Mouse (Mus musculus) cerebellum, adult 8-10 months (tissue): ENCODE measurements around the gene Casc3.

Experiments used
- DNase-seq: peaks from one replicate; pipeline ENCODE4 v3.0.0; 2022

The Casc3 gene

GRCm38 (mm10) chr11:98773635-98774295 is 30.9 kb upstream of the Casc3 start:
- peak; percentile 99 for DNase-seq

DNA sequence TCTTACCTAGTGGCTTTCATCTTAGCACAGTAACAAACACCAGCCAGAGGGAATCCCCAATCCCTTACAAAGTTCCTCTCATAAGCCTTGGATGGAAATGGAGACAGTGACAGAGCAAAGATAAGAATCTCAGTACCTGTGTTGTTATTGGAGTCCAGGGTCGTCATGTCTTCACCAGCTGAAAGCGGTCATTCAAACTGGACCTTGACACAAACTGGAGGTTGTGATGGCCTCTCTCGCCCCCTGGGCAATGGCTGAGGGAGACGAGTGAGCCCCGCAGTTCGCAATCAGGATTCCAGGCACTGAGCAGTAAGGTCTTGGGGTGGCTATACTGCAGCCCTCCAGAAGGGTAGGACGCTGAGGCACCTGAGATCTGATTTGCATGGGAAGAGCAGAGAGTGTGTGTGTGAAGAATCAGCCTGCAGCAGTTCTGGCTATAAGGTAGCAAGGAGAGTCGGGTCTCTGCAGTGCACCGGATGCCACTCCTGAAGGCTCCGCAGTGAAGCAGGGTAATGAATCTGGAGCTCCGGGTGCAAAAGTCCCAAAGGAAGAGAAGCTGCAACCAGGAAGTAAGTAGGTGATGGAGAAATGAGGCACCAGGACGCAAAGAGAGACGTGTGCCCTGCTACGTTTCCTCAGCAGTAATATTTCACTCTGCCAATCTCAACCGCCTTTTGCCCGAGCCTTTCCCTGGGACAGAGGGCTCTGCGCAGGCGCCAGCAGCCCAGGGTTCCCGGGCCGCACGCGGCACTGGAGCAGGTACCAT is 29.9 kb upstream of the Casc3 start, which contains the start of gene Nr1d1:
Nr1d1 (minus strand) TSS at position 752 of the 766 bp plus-strand sequence.
- DNase-seq: no peak

DNA sequence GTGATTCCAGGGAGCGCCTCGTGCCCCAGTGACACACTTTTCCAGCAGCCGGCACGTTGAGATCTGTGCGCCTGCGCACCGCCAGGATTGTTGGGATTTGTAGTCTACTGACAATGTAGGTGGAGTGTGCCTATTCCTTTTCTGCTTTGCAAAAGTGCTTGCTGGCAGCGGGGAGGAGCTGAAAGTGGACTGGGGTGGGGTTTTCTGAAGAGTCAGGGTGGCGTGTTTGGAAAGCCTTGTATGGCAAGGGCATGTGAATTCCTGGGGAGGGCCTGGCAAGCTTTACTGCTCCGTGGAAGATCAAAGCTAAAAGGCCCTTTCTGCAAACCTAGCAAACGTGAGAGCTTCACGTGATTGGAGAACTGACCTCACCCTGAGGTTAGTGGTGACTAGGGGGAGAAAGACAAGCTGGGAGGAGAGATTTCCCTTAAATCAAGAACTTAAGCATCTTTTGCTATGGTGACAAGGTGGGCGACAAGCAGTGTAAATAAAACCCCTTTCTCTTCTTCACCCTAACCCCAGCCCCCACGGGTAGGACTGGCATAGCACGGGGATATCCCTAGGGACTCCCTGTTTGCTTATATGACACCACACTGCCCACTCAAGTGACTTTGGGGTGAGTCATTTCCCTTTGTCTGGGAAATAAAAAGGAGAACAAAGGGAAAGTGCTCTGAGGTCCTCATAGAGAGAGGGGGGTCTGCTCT is 29.2 kb upstream of the Casc3 start:
- DNase-seq: peak; percentile 99

DNA sequence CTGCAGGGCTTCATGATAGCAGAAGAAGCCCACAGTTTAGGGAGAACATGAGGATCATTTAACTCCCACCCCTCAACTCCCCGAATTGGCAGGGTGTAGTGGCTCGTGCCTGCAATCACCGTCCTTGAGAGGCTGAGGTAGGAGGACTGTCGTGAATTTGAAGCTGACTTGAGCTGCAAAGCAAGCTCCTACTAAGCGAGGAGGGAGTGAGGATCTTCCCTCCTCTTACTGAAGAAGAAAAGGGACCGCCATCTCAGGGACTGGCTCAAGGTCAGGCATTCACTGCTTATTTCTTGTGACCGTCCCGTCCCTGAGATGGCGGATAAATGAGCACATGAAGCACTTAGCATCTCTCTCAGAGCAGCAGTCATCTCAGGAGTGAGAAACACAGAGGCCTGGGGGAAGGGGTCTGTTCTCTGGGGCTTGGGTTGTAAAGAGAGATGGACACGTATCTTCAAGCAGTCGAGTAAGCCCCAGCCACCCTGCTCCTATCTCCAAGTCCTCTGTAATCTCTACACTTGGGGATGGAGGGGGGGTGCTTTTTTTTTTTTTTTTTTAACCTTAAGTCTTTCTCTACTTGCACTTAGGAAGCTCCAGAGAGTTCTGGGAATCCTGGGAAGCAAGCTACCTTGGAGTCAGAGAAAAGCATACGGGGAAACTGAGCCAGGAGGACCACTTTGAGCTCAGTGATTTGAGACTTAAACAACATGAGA is 28.5 kb upstream of the Casc3 start:
- DNase-seq: no peak

GRCm38 (mm10) chr11:98776843-98777590 is 27.7 kb upstream of the Casc3 start:
- no peak for DNase-seq

GRCm38 (mm10) chr11:98777888-98778287 is 26.8 kb upstream of the Casc3 start:
- DNase-seq: no peak

GRCm38 (mm10) chr11:98781851-98782512 is 22.7 kb upstream of the Casc3 start:
- no peak for DNase-seq

- DNase-seq: no peak
These were observed 22.0 kb upstream of the Casc3 start for GRCm38 (mm10) chr11:98782651-98783235.

DNA sequence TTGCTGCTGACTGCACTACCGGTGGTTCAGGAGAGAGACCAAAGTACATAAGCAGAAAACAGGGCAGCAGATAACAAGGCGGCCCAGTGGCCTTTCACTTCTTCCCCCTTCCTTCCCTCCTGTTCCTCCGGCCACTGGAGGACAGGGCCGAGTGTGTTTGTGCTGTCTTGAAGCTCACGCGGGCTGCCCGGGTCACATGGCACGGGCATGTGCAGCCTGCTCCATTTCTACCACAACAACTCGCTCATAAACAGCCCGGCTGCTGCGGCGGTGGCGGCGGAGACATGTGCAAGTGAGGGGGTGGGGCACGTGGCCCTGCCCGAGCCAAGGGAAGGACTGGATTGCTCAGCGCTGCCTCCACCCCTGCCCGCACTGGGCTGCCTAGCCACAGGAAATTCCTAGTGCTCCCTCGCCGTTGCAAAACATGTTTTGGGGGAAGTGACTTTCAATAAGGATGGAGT is 21.4 kb upstream of the Casc3 start:
- peak; percentile 95 for DNase-seq

GRCm38 (mm10) chr11:98784139-98784538 is 20.6 kb upstream of the Casc3 start:
- no peak for DNase-seq

DNA sequence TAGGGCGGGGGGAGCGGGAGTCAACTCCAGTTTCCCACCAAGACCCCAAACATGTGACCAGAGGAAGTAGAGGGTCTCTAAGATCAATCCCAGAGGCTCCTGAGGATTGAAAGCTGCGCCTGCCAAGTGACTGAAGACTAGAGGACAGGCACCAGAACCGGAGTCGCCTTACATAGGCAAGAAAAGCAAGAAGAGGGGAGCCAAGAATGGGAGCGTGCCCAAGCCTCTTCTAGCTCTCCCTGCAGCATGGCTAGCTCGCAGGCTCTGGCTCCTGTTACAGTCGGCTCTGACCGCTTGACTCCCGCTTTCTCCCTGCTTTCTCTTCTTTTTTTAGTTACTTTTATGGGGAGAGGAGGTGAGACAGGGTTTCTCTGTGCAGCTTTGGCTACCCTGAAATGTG is 19.5 kb upstream of the Casc3 start:
- no peak for DNase-seq

GRCm38 (mm10) chr11:98785772-98786281 is 18.9 kb upstream of the Casc3 start:
- peak; percentile 80 for DNase-seq

- peak; percentile 97 for DNase-seq
These were observed 18.1 kb upstream of the Casc3 start for GRCm38 (mm10) chr11:98786359-98787214.

DNA sequence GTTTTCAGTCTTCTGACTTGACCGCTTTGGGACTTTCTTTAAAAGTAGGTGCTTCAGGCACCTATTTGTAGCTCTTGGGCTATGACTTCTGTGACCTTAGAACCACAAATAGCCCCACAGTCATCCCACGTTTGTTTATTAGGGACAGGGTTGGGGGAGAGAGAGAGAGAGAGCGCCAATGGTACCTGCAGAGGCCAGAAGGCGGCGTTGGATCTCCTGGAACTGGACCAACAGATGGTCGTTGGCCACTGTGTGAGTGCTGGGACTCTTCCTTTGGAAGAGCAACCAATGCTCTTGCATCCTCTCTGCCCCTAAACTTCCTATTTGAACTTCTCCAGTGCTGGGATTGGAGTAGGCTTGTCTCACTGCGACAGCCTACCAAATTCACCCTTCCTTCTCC is 17.5 kb upstream of the Casc3 start:
- no peak for DNase-seq

DNA sequence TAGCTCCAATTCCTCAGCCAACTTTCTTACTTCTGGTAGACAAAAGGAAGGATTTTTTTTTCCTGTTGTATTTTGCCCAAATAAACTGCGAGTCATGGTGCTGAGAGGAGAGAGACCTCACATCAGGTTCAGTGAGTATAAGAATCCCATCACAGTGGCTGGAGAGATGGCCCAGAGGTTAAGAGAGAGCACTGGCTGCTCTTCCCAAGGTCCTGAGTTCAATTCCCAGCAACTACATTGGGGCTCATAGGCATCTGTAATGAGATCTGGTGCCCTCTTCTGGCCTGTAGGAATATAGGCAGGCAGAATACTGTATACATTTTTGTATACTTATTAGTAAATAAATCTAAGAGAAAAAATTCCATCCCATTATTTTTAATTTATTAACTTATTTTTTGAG is 17.0 kb upstream of the Casc3 start:
- DNase-seq: no peak

DNA sequence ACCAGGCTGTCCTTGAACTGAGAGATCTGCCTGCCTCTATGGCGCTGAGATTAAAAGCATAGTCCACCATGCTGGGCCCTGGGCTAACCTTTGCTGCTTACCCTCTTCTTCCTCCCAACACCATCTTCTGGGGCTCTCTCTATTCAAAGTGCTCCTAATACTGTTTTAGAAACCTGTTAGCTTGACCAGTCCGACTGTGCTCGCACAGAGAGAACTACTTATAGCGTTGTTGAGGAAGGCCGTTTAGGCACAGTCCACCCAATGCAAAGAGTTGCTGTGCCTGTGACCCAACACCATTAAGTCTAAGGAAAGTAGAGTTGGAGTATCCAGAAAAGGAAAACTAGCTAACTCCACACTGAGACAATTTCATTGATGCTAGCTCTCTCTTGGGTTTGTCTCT is 16.6 kb upstream of the Casc3 start:
- DNase-seq: no peak

GRCm38 (mm10) chr11:98788550-98789218 is 16.0 kb upstream of the Casc3 start:
- peak; percentile 82 for DNase-seq

DNA sequence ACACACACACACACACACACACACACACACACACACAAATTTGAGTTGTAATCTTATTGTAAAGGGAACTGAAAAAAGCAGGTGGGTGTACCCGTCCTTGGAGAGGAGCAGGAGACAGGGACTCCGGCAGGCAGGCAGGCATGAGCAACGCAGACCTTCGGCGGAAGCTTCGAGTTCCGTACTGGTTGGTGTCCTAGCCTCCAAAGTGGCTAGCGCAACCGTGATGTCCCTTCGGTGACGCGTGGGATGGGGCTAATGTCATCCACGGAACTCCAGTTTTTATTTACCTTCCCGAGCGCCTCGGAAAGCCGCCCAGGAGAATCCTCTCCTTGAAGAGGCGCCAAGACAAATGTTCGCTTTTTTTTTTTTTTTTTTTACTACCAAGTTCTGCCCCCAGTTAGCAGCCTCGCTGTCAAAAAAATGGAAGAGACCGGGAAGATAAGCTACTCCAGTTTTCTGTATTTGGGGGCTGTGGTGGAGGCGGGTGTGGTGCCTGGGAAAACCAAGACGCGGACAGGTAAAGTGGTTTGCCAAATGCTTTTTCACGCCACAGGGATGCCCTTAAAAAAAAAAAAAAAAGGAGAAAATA is 15.4 kb upstream of the Casc3 start:
- no peak for DNase-seq

DNA sequence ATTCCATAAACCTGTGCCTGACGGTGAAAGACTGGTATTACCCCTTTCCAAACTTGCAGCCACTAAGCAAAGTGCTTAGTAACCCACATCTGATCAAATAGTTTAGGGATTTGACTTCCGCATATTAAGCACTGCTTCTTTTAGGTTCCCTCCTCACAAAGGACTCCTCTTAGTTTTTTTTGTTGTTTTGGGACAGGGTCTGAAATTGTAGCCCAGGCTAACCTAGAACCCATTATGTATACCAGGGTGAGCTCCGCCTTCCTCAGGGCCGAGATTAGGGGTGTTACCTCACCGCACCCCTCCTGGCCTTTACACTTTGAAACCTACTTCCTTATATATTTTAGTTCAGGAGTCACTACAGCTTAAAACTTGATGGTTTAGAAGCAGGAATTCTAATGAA is 14.9 kb upstream of the Casc3 start:
- no peak for DNase-seq
